Mouse (Mus musculus): Measurements from ENCODE around the gene Brd7. TPM values are rescaled to one million over a fixed set of nuclear protein-coding genes. Genes with fewer than 3 reads are reported as not detected.

Brd7 gene
- total RNA-seq, 1 experiment from 2014 or later: 53.3 TPM

DNA sequence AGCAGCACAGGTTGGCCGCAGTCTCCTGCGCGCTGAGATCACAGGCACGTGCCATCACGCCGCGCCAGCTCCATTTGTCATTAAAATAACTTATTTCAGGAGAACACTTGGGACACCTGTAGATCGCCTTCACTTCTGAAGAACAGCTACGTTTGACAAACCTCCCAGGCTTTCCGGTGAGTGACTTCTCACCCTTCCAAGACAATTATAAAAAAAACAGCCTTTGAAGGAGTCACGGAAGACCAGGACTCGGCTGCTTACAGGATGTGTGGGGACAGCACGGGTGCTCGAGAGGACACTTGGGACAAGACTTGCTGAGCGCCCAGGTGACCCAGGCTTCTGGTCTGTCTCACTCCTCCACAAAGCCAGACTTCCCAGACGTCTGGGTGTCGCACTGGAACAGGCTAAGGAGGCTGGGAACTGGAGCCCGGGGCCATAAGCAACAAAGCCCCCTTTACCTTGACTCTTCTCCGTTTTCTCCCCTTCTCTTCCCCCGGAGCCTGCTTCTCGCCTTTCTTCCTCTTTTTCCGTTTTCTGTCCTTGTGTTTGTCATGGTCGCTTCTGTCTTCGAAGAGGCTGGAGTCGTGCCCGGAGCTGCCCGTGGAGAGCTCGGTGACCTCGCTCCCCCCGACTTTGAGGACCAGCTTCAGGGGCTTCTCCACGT, 818 bp downstream of the Brd7 start:
- peak in 1 of 2 experiments; percentile 16; a peak in 1 of 4 replicates for ATAC-seq (replicated peaks in 1 of 2; ENCODE audit: insufficient read depth in 1 of 2, low FRiP score in 2 of 2, low TSS enrichment in 1 of 2, low read depth in 1 of 2, poor library complexity in 2 of 2, severe bottlenecking in 2 of 2)

DNA sequence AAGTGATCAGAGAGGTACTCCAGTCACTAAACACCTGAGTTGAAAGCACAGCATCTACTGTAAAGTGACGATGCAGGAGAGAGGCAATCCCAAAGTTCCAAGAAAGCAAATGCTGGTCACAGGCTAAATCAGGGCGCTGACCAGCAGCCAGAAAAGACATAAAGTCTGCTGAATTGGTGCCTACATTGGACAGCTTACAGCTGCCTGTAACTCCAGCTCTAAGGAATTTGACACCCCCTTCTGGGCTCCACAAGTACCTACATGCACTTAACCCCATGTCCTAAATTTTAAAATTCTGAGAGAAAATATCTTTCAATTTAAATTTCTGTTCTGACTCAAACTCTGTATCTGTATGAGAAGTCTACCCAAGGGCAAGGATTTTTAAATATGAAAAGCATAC, 2.0 kb downstream of the Brd7 start:
- ATAC-seq (replicated peaks in 1 of 2; ENCODE audit: insufficient read depth in 1 of 2, low FRiP score in 2 of 2, low TSS enrichment in 1 of 2, low read depth in 1 of 2, poor library complexity in 2 of 2, severe bottlenecking in 2 of 2): no peak

DNA sequence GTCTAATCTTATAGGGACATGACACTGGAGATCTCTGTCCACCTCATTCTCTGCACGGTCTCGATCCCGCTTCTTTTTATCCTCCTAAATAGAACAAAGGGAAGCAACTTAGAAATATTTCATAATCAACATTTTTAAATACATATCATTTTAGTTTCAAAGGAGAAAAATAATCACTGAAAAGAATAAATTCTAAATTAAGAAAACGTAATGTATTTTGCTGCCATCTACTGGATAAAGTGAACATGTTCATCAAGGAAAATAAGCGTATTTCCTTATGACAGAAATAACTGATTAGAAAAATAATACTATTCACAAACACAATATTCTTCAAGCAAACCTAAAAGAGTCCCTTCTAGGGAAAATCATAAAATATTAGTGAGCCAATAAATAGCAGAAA, 4.0 kb downstream of the Brd7 start:
- no peak for ATAC-seq (replicated peaks in 1 of 2; ENCODE audit: insufficient read depth in 1 of 2, low FRiP score in 2 of 2, low TSS enrichment in 1 of 2, low read depth in 1 of 2, poor library complexity in 2 of 2, severe bottlenecking in 2 of 2)

GRCm38 (mm10) chr8:88357226-88357933, 4.6 kb downstream of the Brd7 start:
- no peak for ATAC-seq (replicated peaks in 1 of 2; ENCODE audit: insufficient read depth in 1 of 2, low FRiP score in 2 of 2, low TSS enrichment in 1 of 2, low read depth in 1 of 2, poor library complexity in 2 of 2, severe bottlenecking in 2 of 2)

- ATAC-seq (replicated peaks in 1 of 2; ENCODE audit: insufficient read depth in 1 of 2, low FRiP score in 2 of 2, low TSS enrichment in 1 of 2, low read depth in 1 of 2, poor library complexity in 2 of 2, severe bottlenecking in 2 of 2): no peak
Observed at GRCm38 (mm10) chr8:88349046-88349445, 12.9 kb downstream of the Brd7 start.

DNA sequence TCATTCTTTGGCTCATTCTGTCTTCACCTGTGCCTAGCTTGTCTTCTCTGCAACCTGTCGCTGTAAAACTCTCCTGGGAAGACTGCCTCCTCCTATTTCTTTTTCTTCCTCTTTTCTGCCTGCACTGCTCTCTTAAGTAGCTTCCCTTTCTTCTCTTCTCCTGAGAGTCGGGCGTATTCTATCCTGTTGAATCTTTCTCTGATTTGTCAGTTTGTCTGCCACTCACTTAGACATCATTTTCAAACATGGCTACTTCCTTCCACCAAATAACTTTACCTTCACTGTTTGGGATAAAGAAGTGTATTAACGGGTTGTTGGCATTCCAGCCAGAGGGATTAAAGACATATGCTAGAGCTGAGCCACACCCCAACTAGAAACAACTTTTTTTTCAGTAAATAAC, 20.0 kb downstream of the Brd7 start:
- ATAC-seq (replicated peaks in 1 of 2; ENCODE audit: insufficient read depth in 1 of 2, low FRiP score in 2 of 2, low TSS enrichment in 1 of 2, low read depth in 1 of 2, poor library complexity in 2 of 2, severe bottlenecking in 2 of 2): no peak

DNA sequence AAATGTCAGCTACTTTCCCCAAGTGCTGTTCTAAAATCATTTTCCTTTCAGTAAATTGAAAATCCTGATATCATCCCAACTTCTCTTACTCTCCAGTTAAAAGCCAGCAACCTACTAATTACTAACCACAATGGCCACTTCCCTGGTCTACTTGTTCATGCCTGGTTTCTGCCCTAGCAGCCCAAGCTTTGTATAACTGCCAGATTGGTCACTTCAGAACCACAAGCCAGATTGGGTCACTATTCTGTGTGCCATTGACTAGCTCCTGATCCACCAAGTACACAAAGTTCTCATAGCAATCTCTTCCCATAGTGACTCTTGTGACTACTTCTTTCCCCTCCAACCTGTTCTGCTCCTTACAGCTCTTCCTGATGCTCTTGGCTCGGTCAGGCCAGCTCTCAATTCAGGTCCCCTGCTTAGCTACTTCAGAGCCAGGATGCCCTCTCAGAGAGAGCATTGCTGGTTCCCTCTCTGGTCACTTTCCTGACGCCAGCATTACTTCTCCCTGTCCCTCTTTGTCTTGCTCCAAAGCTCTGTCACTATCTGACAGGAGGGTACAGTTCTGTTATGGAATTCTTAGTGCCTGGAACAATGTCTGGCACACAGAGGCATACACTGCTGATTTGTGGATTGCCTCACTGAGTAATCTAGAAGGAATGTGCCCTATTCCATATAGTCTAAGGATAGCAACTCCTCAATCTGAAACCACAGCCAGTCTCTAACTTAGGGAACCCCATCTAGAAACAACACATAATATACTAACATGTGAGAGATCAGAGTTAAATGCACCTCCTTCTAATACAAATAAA, 21.9 kb downstream of the Brd7 start:
- ATAC-seq (replicated peaks in 1 of 2; ENCODE audit: insufficient read depth in 1 of 2, low FRiP score in 2 of 2, low TSS enrichment in 1 of 2, low read depth in 1 of 2, poor library complexity in 2 of 2, severe bottlenecking in 2 of 2): no peak

DNA sequence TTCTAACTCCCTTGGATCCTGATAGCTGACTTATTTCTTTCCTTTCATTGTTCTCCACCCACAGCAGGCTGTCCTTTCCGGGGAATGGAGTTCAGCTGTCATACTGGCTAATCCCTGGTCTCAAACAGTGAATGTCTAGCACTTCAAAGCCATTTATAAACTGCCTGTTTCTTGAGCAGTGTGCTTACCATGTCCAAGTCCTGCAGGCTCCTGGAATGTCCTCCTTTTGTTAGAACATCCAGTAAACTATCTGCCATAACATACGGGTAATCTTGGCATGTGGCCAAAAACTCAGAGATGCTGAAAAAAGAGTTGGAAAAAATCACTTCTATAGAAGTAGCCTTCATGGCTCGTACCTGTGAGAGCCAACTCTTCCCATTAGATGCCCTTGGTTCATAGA, 22.8 kb downstream of the Brd7 start:
- no peak for ATAC-seq (replicated peaks in 1 of 2; ENCODE audit: insufficient read depth in 1 of 2, low FRiP score in 2 of 2, low TSS enrichment in 1 of 2, low read depth in 1 of 2, poor library complexity in 2 of 2, severe bottlenecking in 2 of 2)

- no peak for ATAC-seq (replicated peaks in 1 of 2; ENCODE audit: insufficient read depth in 1 of 2, low FRiP score in 2 of 2, low TSS enrichment in 1 of 2, low read depth in 1 of 2, poor library complexity in 2 of 2, severe bottlenecking in 2 of 2)
Observed at GRCm38 (mm10) chr8:88334975-88335374, 27.0 kb downstream of the Brd7 start.

DNA sequence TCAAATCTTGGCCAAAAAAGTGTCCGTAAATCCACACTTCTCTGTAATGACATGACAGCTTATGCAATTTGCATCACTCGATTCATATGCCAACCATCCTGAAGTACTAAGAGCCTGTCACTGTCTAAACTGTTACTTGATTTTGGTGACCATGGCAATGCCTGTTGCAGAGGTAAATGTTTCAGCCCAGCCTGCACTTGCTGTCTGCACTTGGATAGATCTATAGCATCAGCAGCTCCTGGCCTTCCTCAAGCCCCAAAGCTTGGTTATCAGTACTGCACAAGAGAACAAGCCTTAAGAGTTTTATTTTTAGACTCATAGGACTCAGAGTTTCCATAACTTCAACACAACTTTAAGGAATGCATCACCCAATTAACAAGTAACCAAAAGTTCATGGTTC, 27.6 kb downstream of the Brd7 start:
- ATAC-seq (replicated peaks in 1 of 2; ENCODE audit: insufficient read depth in 1 of 2, low FRiP score in 2 of 2, low TSS enrichment in 1 of 2, low read depth in 1 of 2, poor library complexity in 2 of 2, severe bottlenecking in 2 of 2): no peak

DNA sequence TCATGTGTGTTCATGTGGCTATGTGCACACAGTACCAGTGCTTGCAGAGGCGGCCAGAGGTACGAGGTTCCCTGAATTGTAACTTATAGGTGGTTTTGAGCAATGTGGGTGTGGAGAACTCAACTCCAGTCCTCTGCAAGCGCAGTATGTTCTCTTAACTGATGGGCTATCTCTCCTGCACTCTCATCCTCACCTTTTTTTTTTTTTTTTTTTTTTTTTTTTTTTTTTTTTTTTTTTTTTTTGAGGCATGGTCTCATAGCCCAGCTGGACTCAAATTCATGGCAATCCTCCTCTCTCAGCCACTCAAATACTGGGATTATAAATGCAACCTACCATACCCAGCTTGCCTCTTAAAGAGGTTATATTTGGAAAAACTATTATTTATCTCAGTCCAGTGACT, 31.2 kb downstream of the Brd7 start:
- no peak for ATAC-seq (replicated peaks in 1 of 2; ENCODE audit: insufficient read depth in 1 of 2, low FRiP score in 2 of 2, low TSS enrichment in 1 of 2, low read depth in 1 of 2, poor library complexity in 2 of 2, severe bottlenecking in 2 of 2)

DNA sequence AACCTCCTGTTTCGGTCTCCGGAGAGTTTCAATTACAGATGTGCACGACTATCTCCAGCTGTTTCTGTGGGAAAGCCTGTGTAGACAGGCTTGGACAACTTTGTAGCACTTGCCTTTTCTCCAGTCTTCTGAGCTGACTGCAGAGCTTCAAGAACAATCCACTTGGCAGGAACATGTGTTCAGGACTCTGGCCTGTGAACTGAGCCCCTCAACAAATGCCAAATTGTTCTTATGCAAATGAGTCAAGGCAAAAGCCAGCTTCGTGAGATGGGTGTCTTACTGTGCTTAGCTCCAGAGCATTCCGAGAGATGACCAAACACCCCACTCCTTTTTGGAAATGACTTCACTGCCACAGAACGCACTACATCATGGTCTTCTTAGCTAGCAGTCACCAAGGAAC, 33.3 kb downstream of the Brd7 start:
- ATAC-seq (replicated peaks in 1 of 2; ENCODE audit: insufficient read depth in 1 of 2, low FRiP score in 2 of 2, low TSS enrichment in 1 of 2, low read depth in 1 of 2, poor library complexity in 2 of 2, severe bottlenecking in 2 of 2): no peak

DNA sequence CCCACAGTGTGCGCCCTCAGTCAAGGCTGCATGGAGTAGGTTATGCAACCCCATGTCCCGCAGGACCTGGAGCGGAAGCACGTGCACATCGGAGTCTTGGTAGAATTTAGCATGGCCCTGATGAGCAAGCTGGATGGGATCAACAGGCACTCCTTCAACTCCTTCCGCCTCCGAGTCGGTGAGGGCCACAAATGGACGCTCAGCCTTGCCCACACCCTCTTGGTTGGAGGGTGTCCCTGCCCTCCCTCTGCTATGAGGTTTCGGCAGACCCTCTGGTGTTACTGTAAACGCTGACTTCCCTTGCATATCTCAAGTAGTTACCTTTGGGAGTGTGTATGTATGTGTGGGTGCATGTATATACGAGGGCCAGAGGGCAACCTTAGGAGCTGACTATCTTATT, 35.7 kb downstream of the Brd7 start:
- ATAC-seq (replicated peaks in 1 of 2; ENCODE audit: insufficient read depth in 1 of 2, low FRiP score in 2 of 2, low TSS enrichment in 1 of 2, low read depth in 1 of 2, poor library complexity in 2 of 2, severe bottlenecking in 2 of 2): no peak

- no peak for ATAC-seq (replicated peaks in 1 of 2; ENCODE audit: insufficient read depth in 1 of 2, low FRiP score in 2 of 2, low TSS enrichment in 1 of 2, low read depth in 1 of 2, poor library complexity in 2 of 2, severe bottlenecking in 2 of 2)
Observed at GRCm38 (mm10) chr8:88325795-88326194, 36.2 kb downstream of the Brd7 start.

GRCm38 (mm10) chr8:88325251-88325650, 36.7 kb downstream of the Brd7 start:
- no peak for ATAC-seq (replicated peaks in 1 of 2; ENCODE audit: insufficient read depth in 1 of 2, low FRiP score in 2 of 2, low TSS enrichment in 1 of 2, low read depth in 1 of 2, poor library complexity in 2 of 2, severe bottlenecking in 2 of 2)

DNA sequence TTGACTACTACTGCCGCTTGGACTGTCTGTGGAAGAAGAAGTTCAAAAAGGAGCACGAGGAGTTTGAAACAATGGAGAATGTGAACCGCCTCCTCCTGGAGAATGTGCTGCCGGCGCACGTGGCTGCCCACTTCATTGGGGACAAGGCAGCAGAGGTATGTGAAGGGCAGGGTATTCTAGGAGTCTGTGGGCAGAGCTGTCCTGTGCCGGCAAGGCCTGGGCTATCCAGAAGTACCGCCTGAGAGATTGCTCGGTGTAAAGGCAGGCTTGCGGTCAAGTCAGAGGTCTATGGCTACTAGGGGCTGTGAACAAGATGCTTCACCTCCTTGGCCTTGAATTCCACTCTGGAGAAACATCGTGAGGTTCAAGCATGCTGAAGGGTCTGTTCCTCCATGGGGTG, 37.2 kb downstream of the Brd7 start:
- no peak for ATAC-seq (replicated peaks in 1 of 2; ENCODE audit: insufficient read depth in 1 of 2, low FRiP score in 2 of 2, low TSS enrichment in 1 of 2, low read depth in 1 of 2, poor library complexity in 2 of 2, severe bottlenecking in 2 of 2)

DNA sequence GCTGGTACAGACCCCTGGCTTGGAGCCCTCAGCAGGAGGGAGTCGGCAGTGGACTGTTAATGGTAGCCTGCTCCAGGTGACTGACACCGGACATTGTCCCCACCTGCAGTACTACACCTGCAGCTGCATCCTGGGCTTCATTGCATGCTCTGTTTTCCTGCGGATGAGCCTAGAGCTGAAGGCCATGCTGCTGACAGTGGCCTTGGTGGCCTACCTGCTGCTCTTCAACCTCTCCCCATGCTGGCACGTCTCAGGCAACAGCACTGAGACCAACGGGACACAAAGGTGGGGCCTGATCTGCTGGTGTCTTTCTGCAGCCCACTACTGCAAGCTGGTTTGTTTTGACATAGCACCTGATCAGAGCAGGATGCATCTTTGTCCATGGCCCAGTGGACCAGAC, 38.5 kb downstream of the Brd7 start:
- no peak for ATAC-seq (replicated peaks in 1 of 2; ENCODE audit: insufficient read depth in 1 of 2, low FRiP score in 2 of 2, low TSS enrichment in 1 of 2, low read depth in 1 of 2, poor library complexity in 2 of 2, severe bottlenecking in 2 of 2)

DNA sequence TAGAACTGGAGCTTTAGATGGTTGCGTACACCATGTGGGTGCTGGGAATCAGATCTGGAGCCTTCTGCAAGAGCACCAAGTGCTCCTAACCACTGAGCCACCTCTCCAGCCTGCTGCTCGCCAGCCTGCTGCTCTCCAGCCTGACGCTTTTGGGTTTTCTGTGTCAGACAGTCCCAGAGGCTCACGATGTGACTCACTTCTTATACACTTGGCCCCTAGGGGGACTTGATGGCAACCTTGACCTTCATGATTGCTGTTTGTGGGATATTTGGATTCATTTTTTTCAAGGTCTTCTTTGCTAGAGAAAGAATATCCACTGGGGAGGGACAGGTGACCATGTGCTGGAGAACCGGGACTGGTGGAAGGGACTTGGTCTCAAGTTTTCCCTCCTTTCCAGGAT, 40.6 kb downstream of the Brd7 start:
- no peak for ATAC-seq (replicated peaks in 1 of 2; ENCODE audit: insufficient read depth in 1 of 2, low FRiP score in 2 of 2, low TSS enrichment in 1 of 2, low read depth in 1 of 2, poor library complexity in 2 of 2, severe bottlenecking in 2 of 2)

All from hematopoietic stem cell, adult 5-6 weeks (primary cell).